Mouse (Mus musculus) cortical plate, adult 2 months (tissue): ENCODE data around the gene Kcnmb2. TPM values are rescaled to one million over a fixed set of nuclear protein-coding genes. Genes with fewer than 3 reads are reported as not detected.

ENCODE experiments used
- H3K27ac ChIP-seq: fragments of 200-500 bp; 2 replicates; pipeline ENCODE4 v1.5.1; 2012; ENCODE audit warnings: low read length, control low read depth, inconsistent platforms; ENCODE audit not compliant: insufficient read depth
- H3K4me1 ChIP-seq: fragments of 200-500 bp; 2 replicates; pipeline ENCODE4 v1.6.1; 2011; ENCODE audit warnings: low read length; ENCODE audit not compliant: control insufficient read depth, insufficient read depth
- H3K4me3 ChIP-seq: fragments of 200-500 bp; 2 replicates; pipeline ENCODE4 v1.5.1; 2011; ENCODE audit warnings: mild to moderate bottlenecking, low read length, control low read depth; ENCODE audit not compliant: insufficient read depth
- CTCF ChIP-seq: fragments of 200-500 bp; IDR thresholded peaks from 2 replicates; pipeline ENCODE4 v1.5.1; 2011; ENCODE audit warnings: mild to moderate bottlenecking, control low read depth, low read length; ENCODE audit not compliant: insufficient read depth; ENCODE audit errors: extremely low read depth
- POLR2A ChIP-seq: fragments of 200-500 bp; IDR thresholded peaks from 2 replicates; pipeline ENCODE4 v1.6.1; 2011; ENCODE audit warnings: mild to moderate bottlenecking, low read length, control low read depth; ENCODE audit not compliant: insufficient read depth; ENCODE audit errors: extremely low read depth
- polyA plus RNA-seq: library from polyadenylated mRNA; depleted of rRNA; stranded (reverse); fragments of >200 nt; gene quantifications from 2 replicates; pipeline ENCODE4 v1.2.3, GENCODE M21; 2012

Gene Kcnmb2
- polyA plus RNA-seq, 1 experiment: 1.2 TPM

GRCm38 (mm10) chr3:31928544-31928943, 26.2 kb downstream of the Kcnmb2 start:
- no peak overlapping the region for H3K27ac ChIP-seq
- no peaks in the 10 kb centered on the region for H3K4me1 ChIP-seq
- H3K4me3 ChIP-seq: no peak overlapping the region
- TF ChIP-seq CTCF: no peak
- TF ChIP-seq POLR2A: no peak

- Histone ChIP-seq H3K4me3 (no peak overlapping the region), H3K27ac (no peak overlapping the region), H3K4me1 (no peaks in the 10 kb centered on the region)
- TF ChIP-seq CTCF (no peak), POLR2A (no peak)
Measured at GRCm38 (mm10) chr3:31934704-31935103, 32.4 kb downstream of the Kcnmb2 start.

- H3K4me1 ChIP-seq: no peaks in the 10 kb centered on the region
- no peak overlapping the region for H3K4me3 ChIP-seq
- H3K27ac ChIP-seq: no peak overlapping the region
- TF ChIP-seq POLR2A (no peak), CTCF (no peak)
Measured at GRCm38 (mm10) chr3:31941478-31941877, 39.2 kb downstream of the Kcnmb2 start.

GRCm38 (mm10) chr3:31954213-31954612, 51.9 kb downstream of the Kcnmb2 start:
- H3K4me3 ChIP-seq: no peak overlapping the region
- H3K4me1 ChIP-seq: no peaks in the 10 kb centered on the region
- no peak overlapping the region for H3K27ac ChIP-seq
- TF ChIP-seq POLR2A (no peak), CTCF (no peak)

- Histone ChIP-seq H3K4me1 (no peaks in the 10 kb centered on the region), H3K27ac (no peak overlapping the region), H3K4me3 (no peak overlapping the region)
- TF ChIP-seq POLR2A: no peak
- no peak for TF ChIP-seq CTCF
Measured at GRCm38 (mm10) chr3:31955004-31955403, 52.7 kb downstream of the Kcnmb2 start.

- H3K27ac ChIP-seq: no peak overlapping the region
- H3K4me3 ChIP-seq: no peak overlapping the region
- TF ChIP-seq CTCF (no peak), POLR2A (no peak)
- no peaks in the 10 kb centered on the region for H3K4me1 ChIP-seq
Measured at GRCm38 (mm10) chr3:31959821-31960220, 57.5 kb downstream of the Kcnmb2 start.

- H3K4me1 ChIP-seq: no peaks in the 10 kb centered on the region
- H3K4me3 ChIP-seq: no peak overlapping the region
- no peak overlapping the region for H3K27ac ChIP-seq
- TF ChIP-seq POLR2A (no peak), CTCF (no peak)
Measured at GRCm38 (mm10) chr3:31961175-31961574, 58.9 kb downstream of the Kcnmb2 start.

- Histone ChIP-seq H3K4me3 (no peak overlapping the region), H3K27ac (no peak overlapping the region), H3K4me1 (no peaks in the 10 kb centered on the region)
- TF ChIP-seq POLR2A: no peak
- no peak for TF ChIP-seq CTCF
Measured at GRCm38 (mm10) chr3:31963076-31963475, 60.8 kb downstream of the Kcnmb2 start.

- Histone ChIP-seq H3K4me3 (no peak overlapping the region), H3K27ac (no peak overlapping the region), H3K4me1 (no peaks in the 10 kb centered on the region)
- TF ChIP-seq POLR2A (no peak), CTCF (no peak)
Measured at GRCm38 (mm10) chr3:31979661-31980060, 77.4 kb downstream of the Kcnmb2 start.

GRCm38 (mm10) chr3:31982444-31982843, 80.1 kb downstream of the Kcnmb2 start:
- no peak overlapping the region for H3K4me3 ChIP-seq
- no peak for TF ChIP-seq CTCF
- TF ChIP-seq POLR2A: no peak
- H3K4me1 ChIP-seq: no peaks in the 10 kb centered on the region
- no peak overlapping the region for H3K27ac ChIP-seq

- TF ChIP-seq CTCF: no peak
- TF ChIP-seq POLR2A: no peak
- Histone ChIP-seq H3K4me1 (no peaks in the 10 kb centered on the region), H3K4me3 (no peak overlapping the region), H3K27ac (no peak overlapping the region)
Measured at GRCm38 (mm10) chr3:31985103-31985502, 82.8 kb downstream of the Kcnmb2 start.
